Mouse (Mus musculus) MEL (cell line): Measurements from ENCODE around the gene Frmd4a. TPM values are rescaled to one million over a fixed set of nuclear protein-coding genes. Genes with fewer than 3 reads are reported as not detected.

Source experiments
- DNase-seq: peaks from one replicate; pipeline ENCODE4 v3.0.0; 2011; ENCODE audit warnings: low read depth, low spot score
- H3K27ac ChIP-seq: 2 replicates; pipeline ENCODE4 v1.5.1; 2012; ENCODE audit warnings: low read depth, mild to moderate bottlenecking, control low read depth, low read length, moderate library complexity; ENCODE audit not compliant: control insufficient read depth
- H3K27me3 ChIP-seq, 2 experiments: fragments of 150-350 bp in 1 of 2; sonication (generic) in 1 of 2; 2 replicates each; pipeline ENCODE4 v1.6.1; 2012; ENCODE audit warnings: low read length in 2 of 2, mild to moderate bottlenecking in 2 of 2, improper control_type of control experiment in 1 of 2, moderate library complexity in 1 of 2; ENCODE audit not compliant: insufficient read depth in 2 of 2, control insufficient read depth in 1 of 2
- H3K36me3 ChIP-seq, 2 experiments: 2 replicates each; pipeline ENCODE4 v1.6.1; 2012 to 2014; ENCODE audit warnings: low read length in 2 of 2, improper control_type of control experiment in 1 of 2, inconsistent platforms in 1 of 2, mild to moderate bottlenecking in 1 of 2; ENCODE audit not compliant: insufficient read depth in 2 of 2, control insufficient read depth in 1 of 2
- H3K4me1 ChIP-seq, 2 experiments: fragments of 150-350 bp in 1 of 2; sonication (generic) in 1 of 2; 2 replicates each; pipeline ENCODE4 v1.6.1; 2012; ENCODE audit warnings: low read length in 2 of 2, improper control_type of control experiment in 1 of 2, mild to moderate bottlenecking in 1 of 2; ENCODE audit not compliant: insufficient read depth in 2 of 2, control insufficient read depth in 1 of 2
- H3K4me3 ChIP-seq, 2 experiments: fragments of 150-350 bp in 1 of 2; sonication (generic) in 1 of 2; 2 replicates each; pipeline ENCODE4 v1.5.1; 2012; ENCODE audit warnings: low read depth in 2 of 2, low read length in 2 of 2, mild to moderate bottlenecking in 2 of 2, moderate library complexity in 2 of 2, control low read depth in 1 of 2, improper control_type of control experiment in 1 of 2; ENCODE audit not compliant: control insufficient read depth in 1 of 2, insufficient read depth in 1 of 2
- H3K79me2 ChIP-seq: 2 replicates; pipeline ENCODE4 v1.6.1; 2012; ENCODE audit warnings: mild to moderate bottlenecking, low read length, moderate library complexity; ENCODE audit not compliant: control insufficient read depth, poor library complexity, insufficient read depth
- H3K9ac ChIP-seq: 2 replicates; pipeline ENCODE4 v1.6.1; 2012; ENCODE audit warnings: low read depth, mild to moderate bottlenecking, control low read depth, low read length, moderate library complexity; ENCODE audit not compliant: control insufficient read depth, poor library complexity, severe bottlenecking
- H3K9me3 ChIP-seq: fragments of 150-350 bp; sonication (generic); replicated peaks from 2 replicates; pipeline ENCODE4 v1.6.1; 2012; ENCODE audit warnings: mild to moderate bottlenecking, low read length, improper control_type of control experiment, moderate library complexity; ENCODE audit not compliant: insufficient read depth
- CHD1 ChIP-seq: IDR thresholded peaks from 2 replicates; pipeline ENCODE4 v1.6.1; 2012; ENCODE audit warnings: low read depth, mild to moderate bottlenecking, inconsistent platforms, low read length, improper control_type of control experiment
- E2F4 ChIP-seq: IDR thresholded peaks from 2 replicates; pipeline ENCODE4 v1.6.1; 2011; ENCODE audit warnings: low read depth, low read length, improper control_type of control experiment, borderline replicate concordance
- ETS1 ChIP-seq: IDR thresholded peaks from 2 replicates; pipeline ENCODE4 v1.6.1; 2012; ENCODE audit warnings: low read depth, mild to moderate bottlenecking, inconsistent platforms, low read length, improper control_type of control experiment, moderate library complexity
- GATA1 ChIP-seq: IDR thresholded peaks from 2 replicates; pipeline ENCODE4 v1.6.1; 2011; ENCODE audit warnings: low read depth, low read length, improper control_type of control experiment
- JUND ChIP-seq: IDR thresholded peaks from 2 replicates; pipeline ENCODE4 v1.6.1; 2011; ENCODE audit warnings: low read depth, mild to moderate bottlenecking, improper control_type of control experiment, low read length
- KAT2A ChIP-seq: conservative IDR thresholded peaks from 2 replicates; pipeline ENCODE4 v1.6.1; 2012; ENCODE audit warnings: low read depth, low read length, improper control_type of control experiment, inconsistent platforms
- MAX ChIP-seq: IDR thresholded peaks from 2 replicates; pipeline ENCODE4 v1.6.1; 2011; ENCODE audit warnings: low read length, improper control_type of control experiment
- MEF2A ChIP-seq: IDR thresholded peaks from 2 replicates; pipeline ENCODE4 v1.6.1; 2014; ENCODE audit warnings: low read depth, mild to moderate bottlenecking, inconsistent platforms, low read length, improper control_type of control experiment; ENCODE audit not compliant: poor library complexity, insufficient replicate concordance, severe bottlenecking; ENCODE audit errors: extremely low read depth
- MXI1 ChIP-seq: IDR thresholded peaks from 2 replicates; pipeline ENCODE4 v1.6.1; 2011; ENCODE audit warnings: mild to moderate bottlenecking, low read depth, low read length, improper control_type of control experiment
- NELFE ChIP-seq: IDR thresholded peaks from 2 replicates; pipeline ENCODE4 v1.6.1; 2011; ENCODE audit warnings: low read depth, low read length, improper control_type of control experiment
- NRF1 ChIP-seq: IDR thresholded peaks from 2 replicates; pipeline ENCODE4 v1.6.1; 2014; ENCODE audit warnings: low read depth, mild to moderate bottlenecking, inconsistent platforms, low read length, improper control_type of control experiment, moderate library complexity; ENCODE audit not compliant: poor library complexity, insufficient read depth, severe bottlenecking
- POLR2A ChIP-seq, 2 experiments: IDR thresholded peaks; 2 replicates each; pipeline ENCODE4 v1.6.1; 2011 to 2012; ENCODE audit warnings: low read length in 2 of 2, mild to moderate bottlenecking in 2 of 2, control low read depth in 1 of 2, improper control_type of control experiment in 1 of 2, low read depth in 1 of 2, moderate library complexity in 1 of 2; ENCODE audit not compliant: control insufficient read depth in 1 of 2, insufficient read depth in 1 of 2, poor library complexity in 1 of 2
- POLR2AphosphoS2 ChIP-seq: IDR thresholded peaks from 2 replicates; pipeline ENCODE4 v1.6.1; 2011; ENCODE audit warnings: low read length, improper control_type of control experiment
- POLR2AphosphoS5 ChIP-seq: IDR thresholded peaks from 2 replicates; pipeline ENCODE4 v1.6.1; 2012; ENCODE audit warnings: low read depth, borderline replicate concordance, mild to moderate bottlenecking, inconsistent platforms, low read length, moderate library complexity, mixed read lengths
- RAD21 ChIP-seq: IDR thresholded peaks from 2 replicates; pipeline ENCODE4 v1.6.1; 2011; ENCODE audit warnings: mild to moderate bottlenecking, low read depth, low read length, improper control_type of control experiment
- RCOR1 ChIP-seq: IDR thresholded peaks from 2 replicates; pipeline ENCODE4 v1.6.1; 2012; ENCODE audit warnings: low read depth, mild to moderate bottlenecking, inconsistent platforms, low read length, improper control_type of control experiment
- SIN3A ChIP-seq: IDR thresholded peaks from 2 replicates; pipeline ENCODE4 v1.6.1; 2012; ENCODE audit warnings: low read length, improper control_type of control experiment, inconsistent platforms
- SMC3 ChIP-seq: IDR thresholded peaks from 2 replicates; pipeline ENCODE4 v1.6.1; 2011; ENCODE audit warnings: low read depth, low read length, improper control_type of control experiment
- TAL1 ChIP-seq: IDR thresholded peaks from 2 replicates; pipeline ENCODE4 v1.6.1; 2012; ENCODE audit warnings: mild to moderate bottlenecking, inconsistent platforms, low read length, moderate library complexity, mixed read lengths
- USF1 ChIP-seq: IDR thresholded peaks from 2 replicates; pipeline ENCODE4 v1.6.1; 2014; ENCODE audit warnings: low read depth, mild to moderate bottlenecking, inconsistent platforms, low read length, improper control_type of control experiment, moderate library complexity
- ZKSCAN1 ChIP-seq: IDR thresholded peaks from 2 replicates; pipeline ENCODE4 v1.6.1; 2012; ENCODE audit warnings: low read depth, mild to moderate bottlenecking, inconsistent platforms, low read length, improper control_type of control experiment, moderate library complexity
- ZMIZ1 ChIP-seq: IDR thresholded peaks from 2 replicates; pipeline ENCODE4 v1.6.1; 2012; ENCODE audit warnings: low read depth, mild to moderate bottlenecking, inconsistent platforms, low read length, improper control_type of control experiment, moderate library complexity
- polyA plus RNA-seq, 2 experiments: library from polyadenylated mRNA; stranded (reverse) in 1 of 2; unstranded in 1 of 2; fragments of >175 nt in 1 of 2; fragments of >200 nt in 1 of 2; gene quantifications; 2 replicates each; pipeline versions ENCODE4 v1.2.1 to v1.2.4; 2012; ENCODE audit warnings: low replicate concordance in 2 of 2, low read depth in 1 of 2; ENCODE audit not compliant: insufficient read length in 2 of 2, insufficient read depth in 1 of 2, missing spikeins in 1 of 2
- total RNA-seq: library from RNA; depleted of rRNA; stranded (reverse); fragments of 300-350 nt; gene quantifications from 2 replicates; pipeline ENCODE4 v1.2.3, GENCODE M21; 2012

Gene Frmd4a
- total and polyA plus RNA-seq, 3 experiments = 6.4 to 14.4 TPM; not detected in 1

GRCm38 (mm10) chr2:4232335-4232734 is 214.8 kb downstream of the Frmd4a start:
- Histone ChIP-seq H3K27ac (no peak overlapping the region), H3K27me3 (peaks cover 0 to 1% of the 10 kb centered on the region in 2 experiments; a peak in 1 of 4 replicates), H3K36me3 (no peaks in the 10 kb centered on the region), H3K4me3 (no peak overlapping the region), H3K4me1 (no peaks in the 10 kb centered on the region), H3K79me2 (no peaks in the 10 kb centered on the region), H3K9me3 (no peaks in the 10 kb centered on the region), H3K9ac (no peak overlapping the region)
- no peak for DNase-seq
- TF ChIP-seq TAL1 (no peak), ETS1 (no peak), ZKSCAN1 (no peak), NRF1 (no peak), RCOR1 (no peak)

- Histone ChIP-seq H3K4me1 (no peaks in the 10 kb centered on the region), H3K9ac (no peak overlapping the region), H3K36me3 (no peaks in the 10 kb centered on the region), H3K79me2 (no peaks in the 10 kb centered on the region), H3K4me3 (no peak overlapping the region), H3K9me3 (no peaks in the 10 kb centered on the region), H3K27me3 (peaks cover 0 to 1% of the 10 kb centered on the region in 2 experiments; a peak in 1 of 4 replicates), H3K27ac (no peak overlapping the region)
- DNase-seq = peak; percentile 13
- no peak for TF ChIP-seq CHD1
- no peak for TF ChIP-seq POLR2A (IDR thresholded peaks at IDR 0.05; ENCODE audit: control insufficient read depth in 1 of 2, insufficient read depth in 1 of 2, low read depth in 1 of 2, low read length in 2 of 2, poor library complexity in 1 of 2)
- no peak for TF ChIP-seq MAX
- TF ChIP-seq KAT2A = no peak
- no peak for TF ChIP-seq MXI1
- no peak for TF ChIP-seq MEF2A
- no peak for TF ChIP-seq RAD21
- TF ChIP-seq GATA1 = no peak
- TF ChIP-seq USF1 = no peak
- TF ChIP-seq POLR2AphosphoS5 = no peak
- no peak for TF ChIP-seq JUND
- no peak for TF ChIP-seq NELFE
- TF ChIP-seq SMC3 = no peak
- TF ChIP-seq ZMIZ1 = no peak
- no peak for TF ChIP-seq POLR2AphosphoS2
- no peak for TF ChIP-seq SIN3A
- no peak for TF ChIP-seq E2F4
- TF ChIP-seq ETS1 = no peak
These were observed 215.3 kb downstream of the Frmd4a start for GRCm38 (mm10) chr2:4232761-4233322.
